Mouse (Mus musculus) olfactory bulb, adult 2 months (tissue): ENCODE measurements around the gene Tmem8b.

Experiments used
- CTCF ChIP-seq: fragments of 200-500 bp; IDR thresholded peaks from 2 replicates; pipeline ENCODE4 v1.5.1; 2012; ENCODE audit warnings: low read depth, mild to moderate bottlenecking, low read length, moderate library complexity; ENCODE audit not compliant: insufficient read depth
- POLR2A ChIP-seq: fragments of 200-500 bp; IDR thresholded peaks from 2 replicates; pipeline ENCODE4 v1.6.1; 2012; ENCODE audit warnings: mild to moderate bottlenecking, low read depth, low read length, moderate library complexity; ENCODE audit not compliant: insufficient read depth

DNA sequence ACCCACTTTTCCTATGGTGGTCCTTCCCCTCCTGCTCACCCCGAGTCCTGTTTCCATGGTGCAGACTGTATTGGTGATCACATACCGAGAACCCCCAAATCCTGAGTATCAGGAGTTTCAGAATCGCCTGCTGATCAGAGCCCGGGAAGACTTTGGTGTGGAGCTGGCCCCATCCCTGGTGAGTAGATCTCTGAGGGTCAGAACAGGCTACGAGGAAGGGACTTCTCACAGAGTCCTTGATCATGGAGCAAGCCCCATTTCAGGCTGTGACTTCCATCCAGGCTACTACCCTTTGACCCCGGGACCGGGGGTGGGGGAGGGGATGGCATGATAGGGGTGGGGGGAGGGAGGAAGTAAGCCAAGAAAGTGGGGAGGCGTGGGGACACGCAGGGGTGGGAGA lies 28.7 kb upstream of the Tmem8b start:
- TF ChIP-seq CTCF: no peak
- no peak for TF ChIP-seq POLR2A
